Mouse (Mus musculus): ENCODE data around the gene Grm4. TPM values are rescaled to one million over a fixed set of nuclear protein-coding genes. Genes with fewer than 3 reads are reported as not detected.

Gene Grm4
- polyA plus RNA-seq, 1 experiment from 2014 or later, result 11.0 TPM

- 45% methylated on average over 9 of the region's 9 CpGs for WGBS
- Histone ChIP-seq H3K4me3 (ENCODE audit: low read depth, low read length) (no peak overlapping the region), H3K27ac (ENCODE audit: low read length) (no peak overlapping the region; the same call in 1 of the 2 replicates), H3K27me3 (ENCODE audit: control insufficient read depth, insufficient read depth, low read depth, low read length) (no peaks in the 10 kb centered on the region), H3K4me2 (ENCODE audit: low read length) (peak overlapping the region; percentile 68), H3K9ac (ENCODE audit: low read depth, low read length) (0 out of 2 replicates have a peak overlapping the region, but pooled peaks have one; percentile 3), H3K36me3 (ENCODE audit: control insufficient read depth, insufficient read depth, low read length) (no peaks in the 10 kb centered on the region), H3K9me3 (replicated peaks; ENCODE audit: control insufficient read depth, low read length, poor library complexity, severe bottlenecking) (no peaks in the 10 kb centered on the region), H3K4me1 (ENCODE audit: control insufficient read depth, insufficient read depth, low read length) (peaks cover 24% of the 10 kb centered on the region)
- no peak for ATAC-seq
These were observed 10.7 kb downstream of the Grm4 start for GRCm38 (mm10) chr17:27510258-27511124.

- Histone ChIP-seq H3K9ac (ENCODE audit: low read depth, low read length) (no peak overlapping the region), H3K4me2 (ENCODE audit: low read length) (no peak overlapping the region), H3K4me1 (ENCODE audit: control insufficient read depth, insufficient read depth, low read length) (peaks cover 27% of the 10 kb centered on the region), H3K36me3 (ENCODE audit: control insufficient read depth, insufficient read depth, low read length) (no peaks in the 10 kb centered on the region), H3K27ac (ENCODE audit: low read length) (no peak overlapping the region), H3K27me3 (ENCODE audit: control insufficient read depth, insufficient read depth, low read depth, low read length) (no peaks in the 10 kb centered on the region), H3K9me3 (replicated peaks; ENCODE audit: control insufficient read depth, low read length, poor library complexity, severe bottlenecking) (no peaks in the 10 kb centered on the region), H3K4me3 (ENCODE audit: low read depth, low read length) (no peak overlapping the region)
- 83% methylated on average over 5 of the region's 5 CpGs for WGBS
- no peak for ATAC-seq
These were observed 12.1 kb downstream of the Grm4 start for GRCm38 (mm10) chr17:27509056-27509455.

- H3K36me3 ChIP-seq (ENCODE audit: control insufficient read depth, insufficient read depth, low read length), result no peaks in the 10 kb centered on the region
- H3K27me3 ChIP-seq (ENCODE audit: control insufficient read depth, insufficient read depth, low read depth, low read length), result no peaks in the 10 kb centered on the region
- H3K4me2 ChIP-seq (ENCODE audit: low read length), result no peak overlapping the region
- no peak overlapping the region for H3K27ac ChIP-seq (ENCODE audit: low read length)
- ATAC-seq, result no peak
- H3K9me3 ChIP-seq (replicated peaks; ENCODE audit: control insufficient read depth, low read length, poor library complexity, severe bottlenecking), result no peaks in the 10 kb centered on the region
- H3K4me3 ChIP-seq (ENCODE audit: low read depth, low read length), result no peak overlapping the region
- peaks cover 22% of the 10 kb centered on the region for H3K4me1 ChIP-seq (ENCODE audit: control insufficient read depth, insufficient read depth, low read length)
- no peak overlapping the region for H3K9ac ChIP-seq (ENCODE audit: low read depth, low read length)
- WGBS, result 70% methylated on average over 5 of the region's 5 CpGs
These were observed 12.7 kb downstream of the Grm4 start for GRCm38 (mm10) chr17:27508513-27508912.

GRCm38 (mm10) chr17:27508002-27508401 lies 13.2 kb downstream of the Grm4 start:
- Histone ChIP-seq H3K27ac (ENCODE audit: low read length) (no peak overlapping the region), H3K9ac (ENCODE audit: low read depth, low read length) (no peak overlapping the region), H3K4me1 (ENCODE audit: control insufficient read depth, insufficient read depth, low read length) (peaks cover 23% of the 10 kb centered on the region), H3K9me3 (replicated peaks; ENCODE audit: control insufficient read depth, low read length, poor library complexity, severe bottlenecking) (no peaks in the 10 kb centered on the region), H3K36me3 (ENCODE audit: control insufficient read depth, insufficient read depth, low read length) (no peaks in the 10 kb centered on the region), H3K27me3 (ENCODE audit: control insufficient read depth, insufficient read depth, low read depth, low read length) (no peaks in the 10 kb centered on the region), H3K4me3 (ENCODE audit: low read depth, low read length) (no peak overlapping the region), H3K4me2 (ENCODE audit: low read length) (no peak overlapping the region)
- 57% methylated on average over 12 of the region's 12 CpGs for WGBS
- no peak for ATAC-seq

- ATAC-seq, result no peak
- no peak overlapping the region for H3K4me2 ChIP-seq (ENCODE audit: low read length)
- H3K27me3 ChIP-seq (ENCODE audit: control insufficient read depth, insufficient read depth, low read depth, low read length), result no peaks in the 10 kb centered on the region
- H3K9me3 ChIP-seq (replicated peaks; ENCODE audit: control insufficient read depth, low read length, poor library complexity, severe bottlenecking), result no peaks in the 10 kb centered on the region
- H3K36me3 ChIP-seq (ENCODE audit: control insufficient read depth, insufficient read depth, low read length), result no peaks in the 10 kb centered on the region
- 79% methylated on average over 7 of the region's 7 CpGs for WGBS
- H3K9ac ChIP-seq (ENCODE audit: low read depth, low read length), result 0 out of 2 replicates have a peak overlapping the region, but pooled peaks have one; percentile 2
- peaks cover 27% of the 10 kb centered on the region for H3K4me1 ChIP-seq (ENCODE audit: control insufficient read depth, insufficient read depth, low read length)
- no peak overlapping the region for H3K27ac ChIP-seq (ENCODE audit: low read length)
- H3K4me3 ChIP-seq (ENCODE audit: low read depth, low read length), result no peak overlapping the region
These were observed 13.6 kb downstream of the Grm4 start for GRCm38 (mm10) chr17:27507591-27507945.

GRCm38 (mm10) chr17:27506871-27507590 lies 14.2 kb downstream of the Grm4 start:
- Histone ChIP-seq H3K27me3 (ENCODE audit: control insufficient read depth, insufficient read depth, low read depth, low read length) (no peaks in the 10 kb centered on the region), H3K9ac (ENCODE audit: low read depth, low read length) (no peak overlapping the region), H3K9me3 (replicated peaks; ENCODE audit: control insufficient read depth, low read length, poor library complexity, severe bottlenecking) (no peaks in the 10 kb centered on the region), H3K4me3 (ENCODE audit: low read depth, low read length) (no peak overlapping the region), H3K4me1 (ENCODE audit: control insufficient read depth, insufficient read depth, low read length) (peaks cover 32% of the 10 kb centered on the region), H3K27ac (ENCODE audit: low read length) (no peak overlapping the region), H3K36me3 (ENCODE audit: control insufficient read depth, insufficient read depth, low read length) (no peaks in the 10 kb centered on the region), H3K4me2 (ENCODE audit: low read length) (no peak overlapping the region)
- no peak for ATAC-seq
- WGBS, result 82% methylated on average over 7 of the region's 7 CpGs

GRCm38 (mm10) chr17:27506362-27506761 lies 14.8 kb downstream of the Grm4 start:
- H3K9ac ChIP-seq (ENCODE audit: low read depth, low read length), result no peak overlapping the region
- no peak overlapping the region for H3K4me2 ChIP-seq (ENCODE audit: low read length)
- no peaks in the 10 kb centered on the region for H3K9me3 ChIP-seq (replicated peaks; ENCODE audit: control insufficient read depth, low read length, poor library complexity, severe bottlenecking)
- no peak for ATAC-seq
- WGBS, result 53% methylated on average over 11 of the region's 11 CpGs
- H3K27ac ChIP-seq (ENCODE audit: low read length), result no peak overlapping the region
- no peaks in the 10 kb centered on the region for H3K36me3 ChIP-seq (ENCODE audit: control insufficient read depth, insufficient read depth, low read length)
- no peaks in the 10 kb centered on the region for H3K27me3 ChIP-seq (ENCODE audit: control insufficient read depth, insufficient read depth, low read depth, low read length)
- H3K4me1 ChIP-seq (ENCODE audit: control insufficient read depth, insufficient read depth, low read length), result peaks cover 39% of the 10 kb centered on the region
- H3K4me3 ChIP-seq (ENCODE audit: low read depth, low read length), result no peak overlapping the region

GRCm38 (mm10) chr17:27505221-27505881 lies 15.9 kb downstream of the Grm4 start:
- no peak overlapping the region for H3K4me3 ChIP-seq (ENCODE audit: low read depth, low read length)
- no peak overlapping the region for H3K9ac ChIP-seq (ENCODE audit: low read depth, low read length)
- no peak overlapping the region for H3K27ac ChIP-seq (ENCODE audit: low read length)
- no peaks in the 10 kb centered on the region for H3K27me3 ChIP-seq (ENCODE audit: control insufficient read depth, insufficient read depth, low read depth, low read length)
- H3K4me1 ChIP-seq (ENCODE audit: control insufficient read depth, insufficient read depth, low read length), result peaks cover 43% of the 10 kb centered on the region
- H3K4me2 ChIP-seq (ENCODE audit: low read length), result no peak overlapping the region
- no peak for ATAC-seq
- WGBS, result 28% methylated on average over 10 of the region's 10 CpGs
- no peaks in the 10 kb centered on the region for H3K36me3 ChIP-seq (ENCODE audit: control insufficient read depth, insufficient read depth, low read length)
- H3K9me3 ChIP-seq (replicated peaks; ENCODE audit: control insufficient read depth, low read length, poor library complexity, severe bottlenecking), result no peaks in the 10 kb centered on the region
